Mouse (Mus musculus) forebrain, embryonic 10.5 days (tissue): ENCODE results near the gene Pcnx2. TPM values are rescaled to one million over a fixed set of nuclear protein-coding genes. Genes with fewer than 3 reads are reported as not detected.

Source experiments
- DNase-seq: peaks from one replicate; pipeline ENCODE4 v3.0.0-alpha.2; 2017; ENCODE audit warnings: low spot score; ENCODE audit errors: extremely low spot score
- H3K27ac ChIP-seq: fragments of 300-500 bp; sonication (generic); 2 replicates; pipeline ENCODE4 v1.5.1; 2016; ENCODE audit warnings: mild to moderate bottlenecking
- H3K27me3 ChIP-seq: fragments of 300-500 bp; sonication (generic); 2 replicates; pipeline ENCODE4 v1.6.1; 2016; ENCODE audit warnings: mild to moderate bottlenecking; ENCODE audit not compliant: poor library complexity, severe bottlenecking
- H3K36me3 ChIP-seq: fragments of 300-500 bp; sonication (generic); replicated peaks from 2 replicates; pipeline ENCODE4 v1.6.1; 2016; ENCODE audit warnings: mild to moderate bottlenecking, moderate library complexity
- H3K4me1 ChIP-seq: fragments of 300-500 bp; sonication (generic); 2 replicates; pipeline ENCODE4 v1.6.1; 2016
- H3K4me3 ChIP-seq: fragments of 300-500 bp; sonication (generic); 2 replicates; pipeline ENCODE4 v1.5.1; 2016; ENCODE audit warnings: mild to moderate bottlenecking, moderate library complexity
- H3K9me3 ChIP-seq: fragments of 300-500 bp; sonication (generic); 2 replicates; pipeline ENCODE4 v1.6.1; 2016; ENCODE audit warnings: mild to moderate bottlenecking, moderate library complexity
- WGBS: fragments of 180-500 bp; shearing (Covaris S2); methylation state at CpG from one replicate; pipeline ENCODE4 v1.1.7; 2016; 5-methylcytosine and 5-hydroxymethylcytosine counted together
- polyA plus RNA-seq: library from polyadenylated mRNA; unstranded; fragments of >200 nt; fragmentation: Nextera tagmentation; extraction: Ambion mirVana; gene quantifications from 2 replicates; pipeline ENCODE4 v1.2.1, GENCODE M21; 2016

Gene Pcnx2
- polyA plus RNA-seq, 1 experiment from 2014 or later: 0.15 TPM

DNA sequence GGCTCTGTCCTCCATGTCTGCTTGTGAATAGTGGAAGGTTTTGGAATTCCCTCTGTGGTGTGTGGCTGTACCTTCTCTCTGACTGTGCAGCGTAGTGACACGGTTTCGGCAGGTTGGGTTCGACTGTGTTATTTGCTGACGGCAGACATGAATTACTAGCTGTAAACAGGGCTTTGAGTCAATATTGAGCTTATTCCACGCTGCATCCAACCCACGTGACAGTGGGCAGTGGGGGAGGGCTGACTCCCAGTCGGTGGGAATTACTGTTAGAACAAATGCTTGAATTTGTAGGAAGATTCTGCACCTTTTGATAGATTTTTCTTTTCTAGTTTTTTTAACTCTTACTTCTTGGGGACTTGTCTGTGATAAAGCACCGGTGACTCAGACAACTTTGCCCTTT, 16.3 kb upstream of the Pcnx2 start:
- no peak for DNase-seq
- peaks cover 30% of the 10 kb centered on the region for H3K4me1 ChIP-seq
- no peak overlapping the region for H3K27ac ChIP-seq
- WGBS: 90% methylated on average over 9 of the region's 9 CpGs
- H3K4me3 ChIP-seq: no peak overlapping the region
- no peaks in the 10 kb centered on the region for H3K36me3 ChIP-seq
- no peaks in the 10 kb centered on the region for H3K9me3 ChIP-seq
- peaks cover 66% of the 10 kb centered on the region for H3K27me3 ChIP-seq

DNA sequence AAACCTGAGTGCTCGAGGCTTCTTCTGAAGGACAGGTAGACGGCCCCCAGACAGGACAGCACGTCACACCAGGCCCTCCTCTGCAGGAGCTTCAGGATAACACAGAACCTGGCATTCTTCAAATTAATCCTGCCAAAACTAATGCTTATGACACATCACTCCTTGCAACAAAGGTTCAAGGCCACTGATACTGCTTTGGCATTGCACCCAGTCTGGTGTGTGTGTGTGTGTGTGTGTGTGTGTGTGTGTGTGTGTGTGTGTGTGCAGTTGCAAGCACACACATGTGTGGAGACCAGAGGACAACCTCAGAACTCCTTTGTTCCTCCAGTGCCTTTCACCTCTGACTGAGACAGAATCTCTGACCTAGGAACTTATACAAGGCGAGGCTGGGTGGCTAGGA, 15.1 kb upstream of the Pcnx2 start:
- Histone ChIP-seq H3K27ac (no peak overlapping the region), H3K27me3 (peaks cover 78% of the 10 kb centered on the region), H3K9me3 (no peaks in the 10 kb centered on the region), H3K4me1 (peaks cover 22% of the 10 kb centered on the region), H3K4me3 (no peak overlapping the region), H3K36me3 (no peaks in the 10 kb centered on the region)
- WGBS: 85% methylated on average over 4 of the region's 4 CpGs
- no peak for DNase-seq

DNA sequence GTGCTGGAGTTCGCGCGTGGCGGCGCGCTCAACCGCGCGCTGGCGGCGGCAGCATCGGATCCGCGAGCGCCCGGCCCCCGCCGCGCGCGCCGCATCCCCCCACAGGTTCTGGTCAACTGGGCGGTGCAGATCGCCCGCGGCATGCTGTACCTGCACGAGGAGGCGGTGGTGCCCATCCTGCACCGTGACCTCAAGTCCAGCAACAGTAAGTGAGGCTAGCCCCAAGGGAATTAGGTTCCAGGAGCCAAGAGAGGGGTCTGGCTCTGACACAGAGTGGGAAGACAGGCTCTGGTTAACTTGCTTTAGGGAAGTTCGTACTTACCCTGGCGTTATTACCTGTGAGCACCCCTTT, 13.1 kb upstream of the Pcnx2 start:
- DNase-seq: no peak

DNA sequence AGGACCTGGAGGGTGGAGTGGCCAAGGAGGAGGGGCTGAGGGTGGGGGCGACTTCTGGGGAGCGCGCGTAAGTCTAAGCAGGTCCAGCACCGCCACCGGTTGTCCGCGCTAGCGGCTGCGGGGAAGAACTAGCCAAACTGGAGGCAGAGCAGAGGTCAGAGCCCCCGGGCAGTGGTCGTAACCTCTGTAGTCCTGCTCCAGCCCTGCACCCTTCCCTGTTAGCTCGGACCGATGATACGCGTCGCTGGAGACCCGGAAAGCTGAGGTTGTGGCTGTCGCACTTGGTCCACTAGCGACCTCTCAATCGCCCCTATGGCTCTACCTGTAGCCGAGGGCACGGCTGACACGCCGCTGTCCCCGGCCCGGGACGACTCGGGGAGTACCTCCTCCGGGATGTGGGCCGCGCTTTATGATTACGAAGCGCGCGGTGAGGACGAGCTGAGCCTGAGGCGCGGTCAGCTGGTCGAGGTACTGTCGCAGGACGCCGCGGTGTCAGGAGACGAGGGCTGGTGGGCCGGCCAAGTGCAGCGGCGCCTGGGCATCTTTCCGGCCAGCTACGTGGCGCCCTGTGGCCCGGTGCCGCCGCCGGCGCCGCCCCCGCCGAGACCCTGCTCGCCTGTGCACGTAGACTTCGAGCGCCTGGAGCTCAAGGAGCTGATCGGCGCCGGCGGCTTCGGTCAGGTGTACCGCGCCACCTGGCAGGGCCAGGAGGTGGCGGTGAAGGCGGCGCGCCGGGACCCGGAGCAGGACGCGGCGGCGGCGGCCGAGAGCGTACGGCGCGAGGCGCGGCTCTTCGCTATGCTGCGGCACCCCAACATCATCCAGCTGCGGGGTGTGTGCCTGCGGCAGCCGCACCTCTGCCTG, 12.5 kb upstream of the Pcnx2 start, which contains the start of gene Map3k21:
Map3k21 (plus strand) TSS at position 86 of the 864 bp plus-strand sequence.
- peak; percentile 44 for DNase-seq
- H3K27ac ChIP-seq: no peak within 1 kb of the TSS; the same call in 1 of the 2 replicates
- H3K27me3 ChIP-seq: peaks cover 86% of the 10 kb centered on the region
- under 1% methylated on average over 93 of the region's 93 CpGs for WGBS
- peaks cover 22% of the 10 kb centered on the region for H3K4me1 ChIP-seq
- H3K4me3 ChIP-seq: peak within 1 kb of the TSS; percentile 63
- no peaks in the 10 kb centered on the region for H3K36me3 ChIP-seq
- no peaks in the 10 kb centered on the region for H3K9me3 ChIP-seq

More for the DNA sequence above, 13.1 kb upstream of the Pcnx2 start:
- 3% methylated on average over 31 of the region's 31 CpGs for WGBS
- H3K9me3 ChIP-seq: no peaks in the 10 kb centered on the region
- no peak overlapping the region; the same call in 1 of the 2 replicates for H3K27ac ChIP-seq
- H3K4me3 ChIP-seq: peak overlapping the region; percentile 63
- no peaks in the 10 kb centered on the region for H3K36me3 ChIP-seq
- H3K4me1 ChIP-seq: peaks cover 22% of the 10 kb centered on the region
- peaks cover 90% of the 10 kb centered on the region for H3K27me3 ChIP-seq

DNA sequence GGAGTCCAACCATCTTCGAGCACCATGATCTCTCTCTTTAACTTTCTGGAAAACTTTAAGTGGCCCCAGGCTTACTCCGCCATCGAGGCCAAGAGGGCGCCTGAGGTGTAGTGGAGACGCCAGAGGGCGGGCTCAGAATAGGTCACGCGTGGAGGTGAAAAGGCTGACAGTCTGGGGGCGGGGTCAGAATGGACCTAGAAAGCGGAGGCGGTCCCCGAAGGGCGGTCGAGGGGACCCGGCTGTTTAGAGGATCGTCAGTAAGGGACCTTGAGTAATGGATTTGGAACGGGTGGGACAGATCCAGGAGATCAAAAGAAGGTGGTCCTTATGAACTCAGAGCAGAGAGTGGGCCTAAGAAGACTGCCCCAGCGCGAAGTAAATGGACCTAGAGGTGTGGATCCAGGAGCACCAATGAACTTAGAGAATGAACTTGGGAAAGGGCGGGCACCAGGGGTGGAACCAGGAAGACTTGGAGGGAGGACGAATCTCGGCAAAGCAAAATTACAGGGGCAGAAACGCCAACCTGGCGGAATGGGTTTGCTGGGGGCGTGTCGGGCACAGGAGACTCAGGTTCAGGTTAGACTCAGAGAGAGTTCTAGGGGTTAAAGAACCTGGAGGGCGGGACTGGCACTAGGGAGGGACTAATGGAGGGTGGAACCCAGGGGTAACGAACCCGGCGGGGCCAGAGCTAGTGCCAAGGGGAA, 11.7 kb upstream of the Pcnx2 start:
- no peak overlapping the region for H3K27ac ChIP-seq
- H3K27me3 ChIP-seq: peaks cover 92% of the 10 kb centered on the region
- WGBS: 4% methylated on average over 30 of the region's 30 CpGs

DNA sequence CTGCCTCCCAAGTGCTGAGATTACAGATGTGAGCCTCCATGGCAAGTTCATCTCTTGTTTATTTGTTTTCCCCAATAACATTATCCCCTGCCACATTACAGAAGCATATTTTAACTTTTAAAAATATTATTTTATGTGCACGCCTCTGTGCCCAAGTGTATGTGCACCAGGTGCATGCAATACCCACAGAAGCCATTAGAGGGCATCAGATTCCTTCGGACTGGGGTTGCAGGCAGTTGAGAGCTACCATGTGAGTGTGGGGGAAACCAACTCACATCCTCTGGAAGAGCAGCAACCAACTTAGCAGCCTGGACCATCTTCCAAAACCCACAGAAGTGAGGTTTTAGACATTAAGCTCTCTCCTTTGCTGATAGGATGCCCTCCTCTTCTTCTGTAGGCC, 9.2 kb upstream of the Pcnx2 start:
- DNase-seq: no peak
- Histone ChIP-seq H3K4me1 (peaks cover 25% of the 10 kb centered on the region), H3K4me3 (no peak overlapping the region), H3K27ac (no peak overlapping the region), H3K27me3 (peaks cover 85% of the 10 kb centered on the region), H3K9me3 (no peaks in the 10 kb centered on the region), H3K36me3 (no peaks in the 10 kb centered on the region)
- WGBS: 74% methylated on average over 2 of the region's 2 CpGs

More for the DNA sequence above, 11.7 kb upstream of the Pcnx2 start:
- Histone ChIP-seq H3K9me3 (no peaks in the 10 kb centered on the region), H3K4me1 (peaks cover 22% of the 10 kb centered on the region), H3K4me3 (peak overlapping the region; percentile 63), H3K36me3 (no peaks in the 10 kb centered on the region)
- no peak for DNase-seq

DNA sequence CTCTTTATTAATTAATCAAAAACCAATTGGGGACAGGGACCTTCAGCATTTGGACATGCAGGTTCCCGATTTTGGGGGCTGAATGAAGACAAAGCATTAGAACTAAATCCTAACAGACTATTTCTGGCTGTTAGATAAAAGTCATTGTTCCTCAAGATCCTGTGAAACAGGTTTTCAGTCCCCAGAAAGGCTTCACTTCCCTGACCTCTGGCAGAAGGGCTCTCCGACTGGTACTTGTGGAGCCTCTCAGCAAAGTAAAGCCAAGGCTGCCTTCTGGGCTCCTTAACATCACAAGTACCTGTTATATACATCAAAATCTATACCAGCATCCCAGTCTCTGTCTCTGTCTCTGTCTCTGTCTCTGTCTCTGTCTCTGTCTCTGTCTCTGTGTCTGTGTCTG, 7.2 kb upstream of the Pcnx2 start:
- Histone ChIP-seq H3K27ac (no peak overlapping the region), H3K4me3 (no peak overlapping the region), H3K9me3 (no peaks in the 10 kb centered on the region), H3K4me1 (peaks cover 14% of the 10 kb centered on the region), H3K36me3 (no peaks in the 10 kb centered on the region), H3K27me3 (peaks cover 65% of the 10 kb centered on the region)
- no peak for DNase-seq
- WGBS: 76% methylated on average over 2 of the region's 2 CpGs

DNA sequence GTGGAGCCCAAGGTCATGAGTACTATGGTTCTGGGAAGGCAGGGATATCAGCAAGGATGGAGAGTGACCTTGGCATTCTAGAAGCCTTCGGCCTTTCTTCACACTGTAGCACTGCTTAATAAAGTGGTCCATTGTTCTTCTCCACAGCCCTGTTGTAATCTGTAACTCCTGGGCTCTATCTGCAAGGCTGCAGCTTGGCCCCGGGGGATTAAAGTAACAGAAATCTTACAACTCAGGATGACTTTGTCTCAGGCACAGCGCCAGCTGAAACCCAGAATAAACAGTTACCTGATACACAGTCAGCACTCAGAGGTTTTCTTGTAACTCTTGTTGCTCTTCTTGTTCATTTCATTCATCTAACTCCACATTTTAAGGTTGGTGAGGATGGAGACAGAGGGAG, 4.4 kb upstream of the Pcnx2 start:
- H3K27me3 ChIP-seq: peaks cover 52% of the 10 kb centered on the region
- no peak overlapping the region for H3K27ac ChIP-seq
- H3K9me3 ChIP-seq: no peaks in the 10 kb centered on the region
- no peak for DNase-seq
- H3K4me1 ChIP-seq: peaks cover 17% of the 10 kb centered on the region
- H3K36me3 ChIP-seq: no peaks in the 10 kb centered on the region
- WGBS: 56% methylated on average over 3 of the region's 3 CpGs
- H3K4me3 ChIP-seq: no peak overlapping the region

DNA sequence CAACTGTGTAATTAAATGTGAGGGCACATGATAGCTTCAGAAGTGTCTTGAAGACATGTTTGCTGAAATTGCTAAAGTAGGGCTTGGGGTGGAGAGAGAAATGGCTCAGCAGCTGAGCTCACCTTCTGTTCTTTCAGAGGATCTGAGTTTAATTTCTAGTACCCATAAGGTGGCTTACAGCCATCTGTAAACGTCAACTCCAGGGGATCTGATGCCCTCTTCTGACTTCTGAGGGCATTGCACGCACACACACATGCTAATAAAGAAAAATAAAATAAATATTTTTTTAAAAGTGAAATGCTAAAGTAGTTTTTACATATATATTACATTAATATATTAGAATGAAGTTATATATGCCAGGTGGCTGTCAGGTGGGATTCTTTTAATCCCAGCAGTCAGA, 3.0 kb upstream of the Pcnx2 start:
- no peaks in the 10 kb centered on the region for H3K9me3 ChIP-seq
- no peaks in the 10 kb centered on the region for H3K36me3 ChIP-seq
- peaks cover 56% of the 10 kb centered on the region for H3K27me3 ChIP-seq
- no peak overlapping the region for H3K4me3 ChIP-seq
- WGBS: 28% methylated on average over 2 of the region's 2 CpGs
- peaks cover 18% of the 10 kb centered on the region for H3K4me1 ChIP-seq
- no peak overlapping the region for H3K27ac ChIP-seq
- no peak for DNase-seq

DNA sequence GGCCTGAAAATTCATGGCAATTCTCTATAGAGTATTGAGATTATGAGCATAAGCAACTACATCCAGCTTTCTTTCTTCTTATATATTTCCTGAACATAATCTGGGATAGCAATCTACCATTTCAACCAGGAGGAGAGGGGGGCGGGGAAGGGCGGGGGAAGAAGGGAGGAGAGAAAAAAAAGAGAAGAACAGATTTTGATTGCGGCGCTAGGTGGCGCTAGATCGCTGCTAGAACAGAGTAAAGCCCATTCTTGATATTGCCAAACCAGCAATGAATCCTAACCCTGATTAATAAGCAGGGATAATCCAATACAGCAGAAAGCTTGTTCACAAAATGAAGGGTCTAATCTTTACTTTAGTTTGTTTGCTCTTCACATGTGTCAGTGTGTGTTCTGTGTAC, 782 bp upstream of the Pcnx2 start:
- peak; percentile 54 for DNase-seq
- 0% methylated on average over 6 of the region's 6 CpGs for WGBS

DNA sequence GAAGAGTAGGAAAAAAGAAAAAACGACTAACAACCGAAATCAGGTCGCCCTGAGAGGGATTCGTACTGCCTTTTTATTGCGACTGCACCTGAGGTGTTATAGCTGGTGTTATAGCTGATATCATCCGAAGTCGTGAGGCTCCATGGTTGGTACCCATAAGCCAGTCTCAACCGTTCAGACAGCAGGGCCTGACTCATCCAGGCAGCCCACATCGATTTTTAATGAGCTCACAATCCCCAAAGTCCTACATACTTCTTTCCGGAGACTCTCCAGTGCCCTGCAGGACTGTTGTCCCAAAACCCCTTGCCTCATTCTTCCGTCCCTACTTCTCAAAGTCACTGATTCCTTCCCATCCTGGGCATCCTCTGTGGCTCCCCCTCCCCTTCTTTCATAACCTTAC, 729 bp downstream of the Pcnx2 start:
- no peaks in the 10 kb centered on the region for H3K36me3 ChIP-seq
- DNase-seq: no peak
- H3K27ac ChIP-seq: no peak overlapping the region
- H3K4me1 ChIP-seq: peaks cover 14% of the 10 kb centered on the region
- peaks cover 42% of the 10 kb centered on the region for H3K27me3 ChIP-seq
- peak overlapping the region; percentile 54 for H3K4me3 ChIP-seq
- no peaks in the 10 kb centered on the region for H3K9me3 ChIP-seq
- 61% methylated on average over 11 of the region's 11 CpGs for WGBS

More for the DNA sequence above, 782 bp upstream of the Pcnx2 start:
- Histone ChIP-seq H3K36me3 (no peaks in the 10 kb centered on the region), H3K4me1 (peaks cover 18% of the 10 kb centered on the region), H3K27me3 (peaks cover 50% of the 10 kb centered on the region), H3K27ac (no peak overlapping the region), H3K9me3 (no peaks in the 10 kb centered on the region), H3K4me3 (no peak overlapping the region)

DNA sequence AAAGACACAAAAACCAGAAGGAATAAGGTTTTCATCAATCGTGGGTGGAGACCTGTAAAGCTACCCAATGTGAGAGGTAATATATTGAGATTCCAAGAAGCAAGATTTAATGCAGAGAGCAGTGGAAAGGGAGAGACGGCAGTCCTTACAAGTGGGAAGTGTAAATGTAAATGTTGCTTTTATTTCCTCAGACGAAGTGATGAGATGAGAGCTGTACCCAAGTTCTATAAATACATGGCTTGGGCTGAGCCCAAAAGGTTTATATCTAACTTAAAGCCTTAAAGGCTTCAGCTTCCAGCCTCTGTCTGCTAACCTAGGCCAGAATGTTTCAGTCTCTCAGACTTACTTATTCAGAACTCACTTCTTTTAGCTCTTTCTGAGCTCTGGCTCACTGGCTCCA, 8.2 kb downstream of the Pcnx2 start:
- Histone ChIP-seq H3K4me1 (no peaks in the 10 kb centered on the region), H3K27me3 (peaks cover 4% of the 10 kb centered on the region), H3K36me3 (no peaks in the 10 kb centered on the region), H3K9me3 (no peaks in the 10 kb centered on the region), H3K4me3 (no peak overlapping the region), H3K27ac (no peak overlapping the region)
- DNase-seq: no peak
- WGBS: 89% methylated on average over 3 of the region's 3 CpGs

DNA sequence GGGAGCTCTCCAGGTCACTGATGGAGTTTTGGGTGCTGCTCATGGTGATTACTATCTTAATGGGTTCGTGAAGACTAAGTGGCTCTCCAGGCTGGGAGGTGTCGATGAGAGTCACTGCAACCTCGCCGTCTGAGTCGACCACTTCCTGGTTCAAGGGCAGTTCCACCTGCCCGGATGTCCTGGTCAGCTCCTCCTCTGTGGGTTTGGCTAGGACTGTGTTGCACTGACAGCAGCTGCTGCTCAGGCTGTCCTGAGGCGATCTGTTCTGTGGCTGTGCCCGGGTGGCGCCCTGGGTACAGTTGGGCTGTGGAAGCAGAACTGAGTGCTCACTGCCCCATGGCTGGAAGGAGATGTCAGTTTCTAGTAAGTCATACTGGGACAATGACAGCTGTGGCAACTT, 10.6 kb downstream of the Pcnx2 start:
- DNase-seq: no peak
- no peaks in the 10 kb centered on the region for H3K27me3 ChIP-seq
- 96% methylated on average over 9 of the region's 9 CpGs for WGBS
- H3K27ac ChIP-seq: no peak overlapping the region
- H3K9me3 ChIP-seq: no peaks in the 10 kb centered on the region
- no peaks in the 10 kb centered on the region for H3K36me3 ChIP-seq
- no peaks in the 10 kb centered on the region for H3K4me1 ChIP-seq
- H3K4me3 ChIP-seq: no peak overlapping the region
